In genomic region chr8:45507634-45508321, GRCm38 (mm10) we compare ENCODE assay signal across 8 mouse cellular contexts. TPM values are rescaled to one million over a fixed set of nuclear protein-coding genes. Genes with fewer than 3 reads are reported as not detected.
A peak's percentile ranks its signal among the peaks of the same experiment; 100 is the strongest.
DNase-seq lines count a peak whose midpoint lies in the region; ATAC-seq and TF ChIP-seq lines count a peak whose summit lies in the region.

Gene Sorbs2, plus strand, starts transcription at chr8:45507788.

- peak within 1 kb of the TSS; percentile 59 for H3K27ac ChIP-seq in embryonic facial prominence, embryonic 10.5 days (replicated peaks)
- no peak within 1 kb of the TSS for H3K27ac ChIP-seq in intestine, postnatal 0 days (ENCODE audit: low read depth, low read length)
- H3K27ac ChIP-seq in midbrain, embryonic 14.5 days (replicated peaks; ENCODE audit: low read depth, low read length): peak within 1 kb of the TSS; percentile 92
- no peak within 1 kb of the TSS for H3K27ac ChIP-seq in thymus, adult 2 months (ENCODE audit: control insufficient read depth, insufficient read depth, low read length)

- intact Hi-C loops in gastrocnemius, postnatal 36 days (cut with DNase I): no loop called here

- peak within 1 kb of the TSS; percentile 52 for H3K4me3 ChIP-seq in embryonic facial prominence, embryonic 10.5 days
- no peak within 1 kb of the TSS for H3K4me3 ChIP-seq in intestine, postnatal 0 days (ENCODE audit: low read depth, low read length)
- peak within 1 kb of the TSS; percentile 43 for H3K4me3 ChIP-seq in midbrain, embryonic 14.5 days (replicated peaks; ENCODE audit: low read depth, low read length)
- H3K4me3 ChIP-seq in thymus, adult 2 months (ENCODE audit: control insufficient read depth, insufficient read depth, low read length): no peak within 1 kb of the TSS

- no peak for TF ChIP-seq POLR2A in thymus, adult 2 months (IDR thresholded peaks at IDR 0.05; ENCODE audit: control insufficient read depth, extremely low read depth, insufficient read depth, low read length, poor library complexity)

- TF ChIP-seq CTCF in intestine, postnatal 0 days (IDR thresholded peaks at IDR 0.05; ENCODE audit: low read depth): no peak
- TF ChIP-seq CTCF in thymus, adult 2 months (IDR thresholded peaks at IDR 0.05; ENCODE audit: borderline replicate concordance, control insufficient read depth, extremely low read depth, insufficient read depth, low read length, poor library complexity): no peak

- peaks cover 17% of the 10 kb centered on the region for H3K4me1 ChIP-seq in embryonic facial prominence, embryonic 10.5 days
- H3K4me1 ChIP-seq in intestine, postnatal 0 days (replicated peaks; ENCODE audit: control insufficient read depth, insufficient read depth, low read length): no peaks in the 10 kb centered on the region
- peaks cover 6% of the 10 kb centered on the region for H3K4me1 ChIP-seq in midbrain, embryonic 14.5 days (ENCODE audit: control insufficient read depth, insufficient read depth, low read length)
- no peaks in the 10 kb centered on the region for H3K4me1 ChIP-seq in thymus, adult 2 months (replicated peaks; ENCODE audit: control insufficient read depth, insufficient read depth, low read length)

- no peaks in the 10 kb centered on the region for H3K27me3 ChIP-seq in embryonic facial prominence, embryonic 10.5 days (replicated peaks; ENCODE audit: low read depth, poor library complexity, severe bottlenecking)
- no peaks in the 10 kb centered on the region for H3K27me3 ChIP-seq in intestine, postnatal 0 days (replicated peaks; ENCODE audit: control insufficient read depth, insufficient read depth, low read length)
- H3K27me3 ChIP-seq in midbrain, embryonic 14.5 days (ENCODE audit: control insufficient read depth, insufficient read depth, low read length): no peaks in the 10 kb centered on the region
- no peaks in the 10 kb centered on the region for H3K27me3 ChIP-seq in thymus, adult 2 months (ENCODE audit: control insufficient read depth, insufficient read depth, low read length)

- H3K36me3 ChIP-seq in embryonic facial prominence, embryonic 10.5 days (replicated peaks): no peaks in the 10 kb centered on the region
- H3K36me3 ChIP-seq in intestine, postnatal 0 days (ENCODE audit: control insufficient read depth, insufficient read depth): no peaks in the 10 kb centered on the region
- no peaks in the 10 kb centered on the region for H3K36me3 ChIP-seq in midbrain, embryonic 14.5 days (ENCODE audit: control insufficient read depth, insufficient read depth, low read length)
- H3K36me3 ChIP-seq in thymus, adult 2 months (ENCODE audit: control insufficient read depth, insufficient read depth, low read length): no peaks in the 10 kb centered on the region

- H3K9me3 ChIP-seq in embryonic facial prominence, embryonic 10.5 days: no peaks in the 10 kb centered on the region
- no peaks in the 10 kb centered on the region for H3K9me3 ChIP-seq in intestine, postnatal 0 days (ENCODE audit: control insufficient read depth)
- H3K9me3 ChIP-seq in midbrain, embryonic 14.5 days (ENCODE audit: control insufficient read depth, low read length): no peaks in the 10 kb centered on the region

- WGBS in embryonic facial prominence, embryonic 10.5 days: 8% methylated on average over 16 of the region's 16 CpGs
- WGBS in intestine, postnatal 0 days: 31% methylated on average over 16 of the region's 16 CpGs
- WGBS in midbrain, embryonic 14.5 days: 1% methylated on average over 16 of the region's 16 CpGs
- 51% methylated on average over 16 of the region's 16 CpGs for whole genome bisulfite sequencing in thymus, adult 2 months

- no peak for ATAC-seq in intestine, postnatal 0 days
- ATAC-seq in midbrain, embryonic 14.5 days (ENCODE audit: low FRiP score, low TSS enrichment): peak; percentile 93

- DNase-seq in left cerebral cortex, adult 18-20 months (ENCODE audit: low spot score in 2 of 2): peak; percentile 47 to 49
- DNase-seq in left cerebral cortex, adult 11 months (ENCODE audit: low spot score): no peak
- peak; percentile 31 for DNase-seq in embryonic facial prominence, embryonic 10.5 days (ENCODE audit: low spot score)
- no peak for DNase-seq in gastrocnemius, postnatal 36 days
- peak; percentile 87 for DNase-seq in midbrain, embryonic 14.5 days
- no peak for DNase-seq in thymus, adult 2 months
- no peak for DNase-seq in spleen, postnatal 14 days (ENCODE audit: low spot score in 2 of 2)

- 0 out of 2 replicates have a peak within 1 kb of the TSS, but pooled peaks have one; percentile 7 for H3K4me2 ChIP-seq in intestine, postnatal 0 days (replicated peaks; ENCODE audit: low read depth)
- H3K4me2 ChIP-seq in midbrain, embryonic 14.5 days (ENCODE audit: low read length): peak within 1 kb of the TSS; percentile 54

- H3K9ac ChIP-seq in intestine, postnatal 0 days (ENCODE audit: low read depth, low read length): no peak within 1 kb of the TSS
- peak within 1 kb of the TSS; percentile 67 for H3K9ac ChIP-seq in midbrain, embryonic 14.5 days (replicated peaks; ENCODE audit: low read length)

RNA-seq across cellular contexts. Expression of gene Sorbs2, which starts in this region (rescaled TPM):
- total RNA-seq in left cerebral cortex, adult 18-20 months (2021): 100 to 1,000 TPM; 284 to 324 TPM
- polyA plus RNA-seq in embryonic facial prominence, embryonic 10.5 days (2016; fragmentation: Nextera tagmentation; extraction: Ambion mirVana): 23.8 and 25.2 TPM in 2 replicates
- total RNA-seq in gastrocnemius, postnatal 36 days (2021): 10 to 100 TPM; 23.2 to 37.8 TPM
- 16.0 and 16.2 TPM in 2 replicates for polyA plus RNA-seq in intestine, postnatal 0 days (2015; fragmentation: Nextera tagmentation; extraction: Ambion mirVana)
- 72.4 and 81.5 TPM in 2 replicates for polyA plus RNA-seq in midbrain, embryonic 14.5 days (2014; fragmentation: Nextera tagmentation; extraction: Ambion mirVana)
- polyA plus RNA-seq in thymus, adult 2 months (2012; rRNA removed): 2.5 and 9.0 TPM in 2 replicates

Comparison
In these comparisons a context has a peak if more than half of its experiments do, and no peak if none do; other contexts are left out.
1. RNA of gene Sorbs2 (total RNA-seq): 284 to 324 TPM in left cerebral cortex, adult 18-20 months; 23.2 to 37.8 TPM in gastrocnemius, postnatal 36 days; every median in the first group is over 4 times any median in the second.
2. DNase-seq: peak in left cerebral cortex, adult 18-20 months (2 of 2), embryonic facial prominence, embryonic 10.5 days (single experiment) and midbrain, embryonic 14.5 days (single experiment); none in left cerebral cortex, adult 11 months (single experiment), gastrocnemius, postnatal 36 days (0 of 2), thymus, adult 2 months (single experiment) and spleen, postnatal 14 days (0 of 2).
3. H3K27ac ChIP-seq: peak in embryonic facial prominence, embryonic 10.5 days (single experiment) and midbrain, embryonic 14.5 days (single experiment); none in intestine, postnatal 0 days (single experiment) and thymus, adult 2 months (single experiment).
4. H3K4me3 ChIP-seq: peak in embryonic facial prominence, embryonic 10.5 days (single experiment) and midbrain, embryonic 14.5 days (single experiment); none in intestine, postnatal 0 days (single experiment) and thymus, adult 2 months (single experiment).